Mouse (Mus musculus) MEL (cell line): ENCODE data around the gene Hp1bp3. TPM values are rescaled to one million over a fixed set of nuclear protein-coding genes. Genes with fewer than 3 reads are reported as not detected.

Experiments
- DNase-seq: peaks from one replicate; pipeline ENCODE4 v3.0.0; 2011; ENCODE audit warnings: low read depth, low spot score
- H3K27ac ChIP-seq: 2 replicates; pipeline ENCODE4 v1.5.1; 2012; ENCODE audit warnings: low read depth, mild to moderate bottlenecking, control low read depth, low read length, moderate library complexity; ENCODE audit not compliant: control insufficient read depth
- H3K27me3 ChIP-seq, 2 experiments: fragments of 150-350 bp in 1 of 2; sonication (generic) in 1 of 2; 2 replicates each; pipeline ENCODE4 v1.6.1; 2012; ENCODE audit warnings: low read length in 2 of 2, mild to moderate bottlenecking in 2 of 2, improper control_type of control experiment in 1 of 2, moderate library complexity in 1 of 2; ENCODE audit not compliant: insufficient read depth in 2 of 2, control insufficient read depth in 1 of 2
- H3K36me3 ChIP-seq, 2 experiments: 2 replicates each; pipeline ENCODE4 v1.6.1; 2012 to 2014; ENCODE audit warnings: low read length in 2 of 2, improper control_type of control experiment in 1 of 2, inconsistent platforms in 1 of 2, mild to moderate bottlenecking in 1 of 2; ENCODE audit not compliant: insufficient read depth in 2 of 2, control insufficient read depth in 1 of 2
- H3K4me1 ChIP-seq, 2 experiments: fragments of 150-350 bp in 1 of 2; sonication (generic) in 1 of 2; 2 replicates each; pipeline ENCODE4 v1.6.1; 2012; ENCODE audit warnings: low read length in 2 of 2, improper control_type of control experiment in 1 of 2, mild to moderate bottlenecking in 1 of 2; ENCODE audit not compliant: insufficient read depth in 2 of 2, control insufficient read depth in 1 of 2
- H3K4me3 ChIP-seq, 2 experiments: fragments of 150-350 bp in 1 of 2; sonication (generic) in 1 of 2; 2 replicates each; pipeline ENCODE4 v1.5.1; 2012; ENCODE audit warnings: low read depth in 2 of 2, low read length in 2 of 2, mild to moderate bottlenecking in 2 of 2, moderate library complexity in 2 of 2, control low read depth in 1 of 2, improper control_type of control experiment in 1 of 2; ENCODE audit not compliant: control insufficient read depth in 1 of 2, insufficient read depth in 1 of 2
- H3K79me2 ChIP-seq: 2 replicates; pipeline ENCODE4 v1.6.1; 2012; ENCODE audit warnings: mild to moderate bottlenecking, low read length, moderate library complexity; ENCODE audit not compliant: control insufficient read depth, poor library complexity, insufficient read depth
- H3K9ac ChIP-seq: 2 replicates; pipeline ENCODE4 v1.6.1; 2012; ENCODE audit warnings: low read depth, mild to moderate bottlenecking, control low read depth, low read length, moderate library complexity; ENCODE audit not compliant: control insufficient read depth, poor library complexity, severe bottlenecking
- H3K9me3 ChIP-seq: fragments of 150-350 bp; sonication (generic); replicated peaks from 2 replicates; pipeline ENCODE4 v1.6.1; 2012; ENCODE audit warnings: mild to moderate bottlenecking, low read length, improper control_type of control experiment, moderate library complexity; ENCODE audit not compliant: insufficient read depth
- ELF1 ChIP-seq: IDR thresholded peaks from 2 replicates; pipeline ENCODE4 v1.6.1; 2014; ENCODE audit warnings: low read depth, mild to moderate bottlenecking, inconsistent platforms, low read length, improper control_type of control experiment, moderate library complexity
- ETS1 ChIP-seq: IDR thresholded peaks from 2 replicates; pipeline ENCODE4 v1.6.1; 2012; ENCODE audit warnings: low read depth, mild to moderate bottlenecking, inconsistent platforms, low read length, improper control_type of control experiment, moderate library complexity
- JUND ChIP-seq: IDR thresholded peaks from 2 replicates; pipeline ENCODE4 v1.6.1; 2011; ENCODE audit warnings: low read depth, mild to moderate bottlenecking, improper control_type of control experiment, low read length
- MAX ChIP-seq: IDR thresholded peaks from 2 replicates; pipeline ENCODE4 v1.6.1; 2011; ENCODE audit warnings: low read length, improper control_type of control experiment
- MAZ ChIP-seq: IDR thresholded peaks from 2 replicates; pipeline ENCODE4 v1.6.1; 2012; ENCODE audit warnings: low read depth, mild to moderate bottlenecking, inconsistent platforms, low read length, improper control_type of control experiment
- MXI1 ChIP-seq: IDR thresholded peaks from 2 replicates; pipeline ENCODE4 v1.6.1; 2011; ENCODE audit warnings: mild to moderate bottlenecking, low read depth, low read length, improper control_type of control experiment
- MYC ChIP-seq: IDR thresholded peaks from 2 replicates; pipeline ENCODE4 v1.6.1; 2011; ENCODE audit warnings: low read depth, mild to moderate bottlenecking, low read length, improper control_type of control experiment, moderate library complexity
- POLR2A ChIP-seq, 2 experiments: IDR thresholded peaks; 2 replicates each; pipeline ENCODE4 v1.6.1; 2011 to 2012; ENCODE audit warnings: low read length in 2 of 2, mild to moderate bottlenecking in 2 of 2, control low read depth in 1 of 2, improper control_type of control experiment in 1 of 2, low read depth in 1 of 2, moderate library complexity in 1 of 2; ENCODE audit not compliant: control insufficient read depth in 1 of 2, insufficient read depth in 1 of 2, poor library complexity in 1 of 2
- RCOR1 ChIP-seq: IDR thresholded peaks from 2 replicates; pipeline ENCODE4 v1.6.1; 2012; ENCODE audit warnings: low read depth, mild to moderate bottlenecking, inconsistent platforms, low read length, improper control_type of control experiment
- ZC3H11A ChIP-seq: IDR thresholded peaks from 2 replicates; pipeline ENCODE4 v1.6.1; 2012; ENCODE audit warnings: low read depth, mild to moderate bottlenecking, inconsistent platforms, low read length, improper control_type of control experiment
- polyA plus RNA-seq, 2 experiments: library from polyadenylated mRNA; stranded (reverse) in 1 of 2; unstranded in 1 of 2; fragments of >175 nt in 1 of 2; fragments of >200 nt in 1 of 2; gene quantifications; 2 replicates each; pipeline versions ENCODE4 v1.2.1 to v1.2.4; 2012; ENCODE audit warnings: low replicate concordance in 2 of 2, low read depth in 1 of 2; ENCODE audit not compliant: insufficient read length in 2 of 2, insufficient read depth in 1 of 2, missing spikeins in 1 of 2
- total RNA-seq: library from RNA; depleted of rRNA; stranded (reverse); fragments of 300-350 nt; gene quantifications from 2 replicates; pipeline ENCODE4 v1.2.3, GENCODE M21; 2012

Hp1bp3 gene
- total and polyA plus RNA-seq, 3 experiments = 45.1 to 74.0 TPM; not detected in 1

GRCm38 (mm10) chr4:138288691-138289090 is 72.6 kb downstream of the Hp1bp3 start:
- Histone ChIP-seq H3K36me3 (no peaks in the 10 kb centered on the region), H3K4me1 (peaks cover 0 to 5% of the 10 kb centered on the region in 2 experiments; a peak in 2 of 4 replicates), H3K27ac (no peak overlapping the region), H3K9ac (no peak overlapping the region), H3K9me3 (no peaks in the 10 kb centered on the region), H3K27me3 (no peaks in the 10 kb centered on the region), H3K4me3 (no peak overlapping the region), H3K79me2 (no peaks in the 10 kb centered on the region)
- 0 out of 2 replicates have a peak, but pooled peaks have one; percentile 13 for TF ChIP-seq MAX
- TF ChIP-seq MYC = 0 out of 2 replicates have a peak, but pooled peaks have one; percentile 52
- TF ChIP-seq MXI1 = no peak
- DNase-seq = no peak

- H3K9ac ChIP-seq = no peak overlapping the region
- H3K27me3 ChIP-seq = no peaks in the 10 kb centered on the region
- no peaks in the 10 kb centered on the region for H3K79me2 ChIP-seq
- TF ChIP-seq RCOR1 = no peak
- H3K9me3 ChIP-seq = no peaks in the 10 kb centered on the region
- no peaks in the 10 kb centered on the region for H3K36me3 ChIP-seq
- DNase-seq = no peak
- H3K27ac ChIP-seq = no peak overlapping the region
- H3K4me3 ChIP-seq = no peak overlapping the region
- peaks cover 0 to 5% of the 10 kb centered on the region in 2 experiments; a peak in 2 of 4 replicates for H3K4me1 ChIP-seq
These were observed 75.9 kb downstream of the Hp1bp3 start for GRCm38 (mm10) chr4:138292028-138292427.

- Histone ChIP-seq H3K4me3 (no peak overlapping the region), H3K4me1 (peaks cover 0 to 2% of the 10 kb centered on the region in 2 experiments; a peak in 2 of 4 replicates), H3K9ac (no peak overlapping the region), H3K27ac (no peak overlapping the region), H3K27me3 (no peaks in the 10 kb centered on the region), H3K36me3 (no peaks in the 10 kb centered on the region), H3K79me2 (no peaks in the 10 kb centered on the region), H3K9me3 (no peaks in the 10 kb centered on the region)
- no peak for DNase-seq
- no peak for TF ChIP-seq ELF1
- no peak for TF ChIP-seq MXI1
- TF ChIP-seq JUND = no peak
- no peak for TF ChIP-seq ETS1
- no peak for TF ChIP-seq MAZ
- TF ChIP-seq POLR2A (IDR thresholded peaks at IDR 0.05; ENCODE audit: control insufficient read depth in 1 of 2, insufficient read depth in 1 of 2, low read depth in 1 of 2, low read length in 2 of 2, poor library complexity in 1 of 2) = no peak
- no peak for TF ChIP-seq ZC3H11A
These were observed 77.3 kb downstream of the Hp1bp3 start for GRCm38 (mm10) chr4:138293261-138293948.
